Mouse (Mus musculus) ES-Bruce4 (cell line): Measurements from ENCODE around the gene Larp4. TPM values are rescaled to one million over a fixed set of nuclear protein-coding genes. Genes with fewer than 3 reads are reported as not detected.
"Not testable (repeated sequence)": the region's sequence is repeated elsewhere in the genome, so short reads cannot be mapped to it uniquely, and the experiment has no call there.

Source experiments
- H3K27ac ChIP-seq: 2 replicates; pipeline ENCODE4 v1.5.1; 2012; ENCODE audit warnings: low read length, inconsistent platforms; ENCODE audit not compliant: insufficient read depth
- H3K27me3 ChIP-seq: 2 replicates; pipeline ENCODE4 v1.6.1; 2012; ENCODE audit warnings: mild to moderate bottlenecking, low read length, inconsistent platforms; ENCODE audit not compliant: control insufficient read depth, poor library complexity, insufficient read depth, severe bottlenecking
- H3K36me3 ChIP-seq: 2 replicates; pipeline ENCODE4 v1.6.1; 2012; ENCODE audit warnings: inconsistent platforms, mild to moderate bottlenecking, low read length, moderate library complexity; ENCODE audit not compliant: control insufficient read depth, poor library complexity, insufficient read depth, severe bottlenecking
- H3K4me1 ChIP-seq: one replicate; pipeline ENCODE4 v1.8.1; 2011; ENCODE audit warnings: low read length; ENCODE audit not compliant: control insufficient read depth, insufficient read depth
- H3K4me3 ChIP-seq: 2 replicates; pipeline ENCODE4 v1.5.1; 2011; ENCODE audit warnings: low read depth, mild to moderate bottlenecking, low read length
- H3K9ac ChIP-seq: 2 replicates; pipeline ENCODE4 v1.6.1; 2012; ENCODE audit warnings: low read depth, mild to moderate bottlenecking, inconsistent platforms; ENCODE audit not compliant: poor library complexity, severe bottlenecking
- H3K9me3 ChIP-seq: replicated peaks from 2 replicates; pipeline ENCODE4 v1.6.1; 2012; ENCODE audit warnings: mild to moderate bottlenecking, low read length, inconsistent platforms; ENCODE audit not compliant: control insufficient read depth, poor library complexity, insufficient read depth, severe bottlenecking
- CTCF ChIP-seq: IDR thresholded peaks from one replicate; pipeline ENCODE4 v1.8.1; 2011; ENCODE audit warnings: low read depth, low read length
- EP300 ChIP-seq: IDR thresholded peaks from 2 replicates; pipeline ENCODE4 v1.6.1; 2011; ENCODE audit warnings: low read depth, low read length; ENCODE audit not compliant: insufficient read depth
- POLR2A ChIP-seq: IDR thresholded peaks from one replicate; pipeline ENCODE4 v1.8.1; 2011; ENCODE audit warnings: low read length; ENCODE audit not compliant: insufficient read depth
- polyA plus RNA-seq: library from polyadenylated mRNA; stranded (reverse); fragments of >200 nt; gene quantifications from 2 replicates; pipeline ENCODE4 v1.2.4, GENCODE M21; 2011; ENCODE audit warnings: low read depth; ENCODE audit not compliant: missing spikeins, insufficient read depth, insufficient read length

Larp4 gene
- 130 and 144 TPM in 2 replicates for polyA plus RNA-seq

DNA sequence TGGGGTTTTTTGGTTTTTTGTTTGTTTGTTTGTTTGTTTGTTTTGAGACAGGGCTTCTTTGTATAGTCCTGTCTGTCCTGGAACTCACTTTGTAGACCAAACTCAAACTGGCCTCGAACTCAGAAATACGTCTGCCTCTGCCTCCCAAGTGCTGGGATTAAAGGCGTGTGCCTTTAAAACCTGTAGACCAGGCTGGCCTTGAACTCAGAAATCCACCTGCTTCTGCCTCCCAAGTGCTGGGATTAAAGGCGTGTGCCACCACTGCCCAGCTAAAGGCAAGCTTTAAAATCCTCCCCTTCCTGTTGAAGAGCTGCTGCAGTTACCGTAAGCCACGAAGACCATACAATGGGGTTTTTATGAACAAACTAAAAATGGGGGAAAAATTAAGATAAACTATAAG is at the start of gene Larp4:
TSS of gene Larp4 (plus strand) at position 301 of the 400 bp plus-strand sequence.
- H3K27me3 ChIP-seq, H3K27ac ChIP-seq, H3K36me3 ChIP-seq, H3K4me3 ChIP-seq, H3K4me1 ChIP-seq, H3K9ac ChIP-seq, H3K9me3 ChIP-seq: not testable (repeated sequence)

DNA sequence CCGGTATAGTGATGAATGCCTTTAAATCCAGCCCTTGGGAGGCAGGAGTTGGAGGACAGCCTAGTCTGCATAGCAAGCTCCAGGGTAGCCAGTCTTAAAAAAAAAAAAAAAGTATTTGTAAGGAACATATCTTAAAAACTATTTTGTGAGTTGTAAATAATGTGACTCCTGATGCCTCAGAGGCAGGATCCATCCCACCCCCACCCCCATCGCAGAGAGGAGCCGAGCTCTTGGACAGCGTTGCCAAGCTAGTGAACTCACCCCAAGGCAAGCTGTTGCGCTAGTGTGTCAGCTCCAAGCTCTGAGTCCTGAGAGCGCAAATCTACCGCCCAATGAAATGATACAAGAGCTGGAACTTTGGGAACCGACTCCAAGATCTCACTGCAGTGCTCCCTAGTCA is 38.6 kb upstream of the Larp4 start:
- no peaks in the 10 kb centered on the region for H3K9me3 ChIP-seq
- H3K27me3 ChIP-seq = no peaks in the 10 kb centered on the region
- no peak overlapping the region for H3K27ac ChIP-seq
- peak overlapping the region; percentile 9; the same call in 1 of the 2 replicates for H3K9ac ChIP-seq
- TF ChIP-seq CTCF (no peak), EP300 (no peak), POLR2A (no peak)
- H3K4me1 ChIP-seq = no peaks in the 10 kb centered on the region
- H3K36me3 ChIP-seq = no peaks in the 10 kb centered on the region
- H3K4me3 ChIP-seq = peak overlapping the region; percentile 32

DNA sequence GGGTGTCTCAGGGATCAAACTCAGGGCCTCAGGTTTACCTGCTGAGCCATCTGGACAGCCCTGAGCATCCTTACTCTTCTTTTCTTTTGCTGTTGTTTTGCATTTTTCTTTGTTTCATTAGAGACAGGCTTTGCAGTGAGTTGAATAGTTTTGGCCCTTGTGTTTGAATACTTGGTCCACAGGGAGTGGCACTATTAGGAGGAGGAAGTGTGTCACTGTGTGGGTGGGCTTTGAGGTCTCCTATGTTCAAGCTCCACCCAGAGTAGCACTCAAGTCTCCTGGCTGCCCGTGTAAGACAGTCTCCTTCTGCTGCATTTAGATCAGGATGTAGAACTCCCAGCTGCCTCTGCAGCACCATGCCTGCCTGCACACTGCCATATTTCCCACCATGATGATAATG is 35.4 kb upstream of the Larp4 start:
- H3K4me1 ChIP-seq = no peaks in the 10 kb centered on the region
- H3K4me3 ChIP-seq = no peak overlapping the region
- no peaks in the 10 kb centered on the region for H3K36me3 ChIP-seq
- H3K9ac ChIP-seq = no peak overlapping the region
- TF ChIP-seq CTCF = no peak
- TF ChIP-seq EP300 = no peak
- no peak for TF ChIP-seq POLR2A
- no peaks in the 10 kb centered on the region for H3K9me3 ChIP-seq
- no peaks in the 10 kb centered on the region for H3K27me3 ChIP-seq
- H3K27ac ChIP-seq = no peak overlapping the region

GRCm38 (mm10) chr15:99936659-99937058 is 33.2 kb upstream of the Larp4 start:
- no peak for TF ChIP-seq POLR2A
- no peak for TF ChIP-seq CTCF
- TF ChIP-seq EP300 = no peak
- Histone ChIP-seq H3K9me3 (no peaks in the 10 kb centered on the region), H3K27me3 (no peaks in the 10 kb centered on the region), H3K27ac (no peak overlapping the region), H3K36me3 (no peaks in the 10 kb centered on the region), H3K4me3 (no peak overlapping the region), H3K9ac (no peak overlapping the region), H3K4me1 (peaks cover 1% of the 10 kb centered on the region)

GRCm38 (mm10) chr15:99937841-99938240 is 32.0 kb upstream of the Larp4 start:
- Histone ChIP-seq H3K27me3 (no peaks in the 10 kb centered on the region), H3K4me1 (peaks cover 5% of the 10 kb centered on the region), H3K4me3 (no peak overlapping the region), H3K27ac (no peak overlapping the region), H3K36me3 (no peaks in the 10 kb centered on the region), H3K9me3 (no peaks in the 10 kb centered on the region), H3K9ac (no peak overlapping the region)
- TF ChIP-seq POLR2A = no peak
- no peak for TF ChIP-seq EP300
- no peak for TF ChIP-seq CTCF

DNA sequence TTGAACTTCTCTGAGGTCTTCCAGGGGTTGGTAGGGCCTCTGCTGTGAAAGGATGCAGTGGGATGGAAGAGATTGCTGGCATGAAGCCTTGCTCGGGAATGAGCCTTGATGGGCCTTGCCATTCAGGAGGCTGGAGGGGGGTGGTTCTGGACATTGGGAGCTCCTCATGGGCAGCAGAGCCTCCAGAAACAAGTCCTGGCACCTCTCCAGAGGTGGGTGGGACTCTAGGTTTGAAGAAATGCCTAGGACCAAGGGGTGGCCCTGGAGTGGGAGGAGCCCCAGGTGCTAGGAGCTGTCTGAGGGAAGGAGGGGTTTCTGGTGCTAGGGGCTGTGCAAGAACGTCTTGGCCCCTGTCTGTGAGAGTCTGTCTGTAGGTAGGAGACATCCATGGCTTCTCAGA is 29.4 kb upstream of the Larp4 start:
- TF ChIP-seq CTCF (no peak), POLR2A (no peak), EP300 (no peak)
- no peaks in the 10 kb centered on the region for H3K9me3 ChIP-seq
- no peaks in the 10 kb centered on the region for H3K27me3 ChIP-seq
- no peaks in the 10 kb centered on the region for H3K36me3 ChIP-seq
- no peak overlapping the region for H3K9ac ChIP-seq
- peak overlapping the region; percentile 64 for H3K27ac ChIP-seq
- H3K4me1 ChIP-seq = peaks cover 5% of the 10 kb centered on the region
- no peak overlapping the region for H3K4me3 ChIP-seq
